Mouse (Mus musculus) induced T-regulatory cell, adult 2 months (primary cell): ENCODE results near the gene Oxa1l.
A peak's percentile ranks its signal among the peaks of the same experiment; 100 is the strongest.
"Not testable (repeated sequence)": the region's sequence is repeated elsewhere in the genome, so short reads cannot be mapped to it uniquely, and the experiment has no call there.

Experiments used
- DNase-seq: peaks from one replicate; pipeline ENCODE4 v3.0.0-alpha.2; 2012; ENCODE audit warnings: low read depth

The Oxa1l gene

GRCm38 (mm10) chr14:54360577-54361340 lies at the start of gene Oxa1l:
TSS of gene Oxa1l (plus strand) at chr14:54360834.
- DNase-seq, result peak; percentile 99

GRCm38 (mm10) chr14:54311763-54312162 lies 48.9 kb upstream of the Oxa1l start:
- no peak for DNase-seq

GRCm38 (mm10) chr14:54321556-54322376 lies 38.9 kb upstream of the Oxa1l start:
- DNase-seq, result no peak

- no peak for DNase-seq
Measured at GRCm38 (mm10) chr14:54324486-54324885, 36.1 kb upstream of the Oxa1l start.

- peak; percentile 36 for DNase-seq
Measured at GRCm38 (mm10) chr14:54328548-54328947, 32.1 kb upstream of the Oxa1l start.

DNA sequence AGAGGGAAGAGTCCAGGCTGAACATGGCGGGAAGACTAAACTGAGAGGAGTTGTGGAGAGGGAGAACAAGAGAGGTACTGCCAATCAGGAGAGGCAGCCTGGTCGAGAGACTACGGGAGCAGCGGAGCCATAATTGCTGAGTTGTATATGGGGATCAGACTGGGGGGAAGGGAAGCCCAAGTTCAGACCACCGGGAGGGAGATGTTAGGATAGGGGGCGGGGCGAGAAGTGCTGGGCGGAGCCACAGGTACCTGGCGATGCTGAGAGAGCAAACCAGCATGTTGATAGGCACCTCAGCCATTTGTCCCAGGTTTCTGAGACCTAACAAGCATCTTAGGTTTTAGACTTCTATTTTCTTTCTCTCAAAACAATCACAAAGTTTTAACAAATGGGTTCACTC lies 31.4 kb upstream of the Oxa1l start:
- DNase-seq, result no peak

DNA sequence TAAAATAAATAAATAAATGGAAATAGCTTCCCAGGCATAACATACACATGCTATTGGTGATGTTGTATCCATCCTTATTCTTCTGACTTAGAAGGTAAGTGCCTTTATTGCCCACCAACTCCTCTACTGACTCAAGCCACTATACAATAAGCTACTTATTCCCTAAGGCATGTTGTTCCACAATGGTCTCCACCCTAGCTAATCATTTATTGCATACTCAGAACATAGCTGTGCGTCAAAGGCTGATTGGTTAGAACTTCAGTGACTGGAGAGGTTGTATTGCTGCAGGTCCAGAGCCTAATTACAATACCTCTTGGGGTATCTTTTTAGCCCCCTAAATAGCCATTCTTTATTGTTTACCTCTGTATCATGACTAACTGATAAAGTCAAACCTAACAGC lies 29.5 kb upstream of the Oxa1l start:
- DNase-seq, result no peak

GRCm38 (mm10) chr14:54332176-54333074 lies 28.2 kb upstream of the Oxa1l start:
- no peak for DNase-seq

DNA sequence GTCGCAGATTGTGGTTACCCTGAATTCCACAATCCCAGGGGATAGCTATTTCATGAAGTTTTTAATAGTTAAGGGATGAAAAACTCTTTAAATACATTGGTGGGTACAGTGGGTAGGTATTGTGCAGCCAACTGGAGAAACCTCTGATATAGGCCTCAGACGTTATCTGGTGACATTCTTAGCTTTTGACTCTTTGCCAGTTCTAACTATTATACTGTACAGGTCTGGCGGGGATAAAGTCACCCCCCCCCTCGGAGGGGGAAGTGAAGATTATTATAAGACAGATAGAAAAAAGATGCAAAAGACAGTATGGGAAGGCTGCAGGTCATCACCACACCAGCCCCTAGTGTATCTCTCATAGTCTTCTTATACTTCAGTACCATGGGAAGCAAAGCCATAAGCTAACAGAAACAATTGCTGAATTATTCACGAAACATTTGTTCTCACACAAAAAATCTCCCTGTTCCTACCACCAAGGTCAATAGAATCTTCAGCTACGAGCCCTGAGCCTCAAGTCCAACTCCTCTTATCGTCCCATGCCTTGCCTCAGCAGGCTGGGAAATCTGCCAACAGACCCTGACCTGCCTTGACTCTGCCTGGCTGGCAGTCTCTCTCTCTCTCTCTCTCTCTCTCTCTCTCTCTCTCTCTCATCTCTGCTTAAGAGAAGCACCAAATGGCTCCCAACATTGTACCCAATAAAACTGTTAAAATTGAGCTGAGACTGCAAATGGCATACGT lies 27.0 kb upstream of the Oxa1l start:
- no peak for DNase-seq

GRCm38 (mm10) chr14:54340836-54341235 lies 19.8 kb upstream of the Oxa1l start:
- no peak for DNase-seq

DNA sequence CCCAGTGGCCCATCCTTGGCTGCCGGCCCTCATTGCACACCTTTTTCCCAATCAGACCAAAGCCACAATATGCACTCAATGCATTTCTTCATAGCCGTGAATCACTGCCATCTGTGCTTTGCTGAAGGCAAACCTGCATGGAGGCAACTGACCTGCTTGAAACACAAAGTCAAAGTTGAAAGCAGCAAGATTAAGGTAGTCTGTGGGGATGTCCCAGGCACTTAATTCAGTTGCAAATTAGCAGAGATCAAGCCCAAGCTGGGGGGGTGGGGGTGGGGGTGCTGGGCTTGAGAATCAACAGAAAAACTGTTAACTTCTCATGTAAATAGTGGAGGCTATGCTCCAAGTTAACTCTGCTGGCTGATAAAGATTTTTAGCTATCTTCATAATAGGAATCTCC lies 18.8 kb upstream of the Oxa1l start:
- not testable (repeated sequence) for DNase-seq

DNA sequence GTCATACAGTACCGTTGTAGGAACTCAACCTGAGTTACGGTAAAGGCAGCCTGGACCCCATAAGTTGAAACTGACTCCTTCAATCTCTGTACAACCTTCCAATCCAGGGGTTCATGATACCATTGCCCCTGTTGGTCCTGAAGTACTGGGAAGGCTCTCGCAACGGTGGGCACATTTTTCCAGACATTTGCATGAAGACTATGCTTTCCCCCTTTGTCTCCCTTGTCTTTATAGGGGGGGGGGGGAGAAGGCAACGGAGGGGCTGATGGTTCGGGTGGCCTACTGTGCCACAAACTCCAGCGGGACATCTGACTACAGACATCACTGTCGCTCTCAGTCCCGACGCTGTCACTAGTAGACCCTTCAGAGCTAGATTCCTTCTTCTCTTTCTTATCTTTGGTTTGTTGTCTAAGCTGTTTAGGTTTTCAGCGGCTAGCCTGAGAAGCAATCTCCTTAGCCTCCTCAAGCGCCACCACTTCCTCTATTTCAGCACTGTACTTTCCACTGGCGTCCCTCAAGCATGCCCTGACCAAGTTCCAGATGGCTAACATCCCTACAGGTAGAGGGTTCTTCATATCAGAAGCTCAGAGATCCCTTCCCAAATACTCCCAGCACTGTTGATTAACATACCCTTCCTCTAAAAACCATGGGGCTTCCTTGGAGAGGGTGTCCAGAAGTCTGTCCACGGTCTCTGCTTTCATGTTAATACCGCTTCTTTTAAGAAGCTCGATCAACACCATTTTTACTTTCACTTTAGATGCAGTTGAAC lies 9.7 kb upstream of the Oxa1l start:
- DNase-seq, result peak; percentile 74

- DNase-seq, result peak; percentile 39
Measured at GRCm38 (mm10) chr14:54352314-54352713, 8.3 kb upstream of the Oxa1l start.

DNA sequence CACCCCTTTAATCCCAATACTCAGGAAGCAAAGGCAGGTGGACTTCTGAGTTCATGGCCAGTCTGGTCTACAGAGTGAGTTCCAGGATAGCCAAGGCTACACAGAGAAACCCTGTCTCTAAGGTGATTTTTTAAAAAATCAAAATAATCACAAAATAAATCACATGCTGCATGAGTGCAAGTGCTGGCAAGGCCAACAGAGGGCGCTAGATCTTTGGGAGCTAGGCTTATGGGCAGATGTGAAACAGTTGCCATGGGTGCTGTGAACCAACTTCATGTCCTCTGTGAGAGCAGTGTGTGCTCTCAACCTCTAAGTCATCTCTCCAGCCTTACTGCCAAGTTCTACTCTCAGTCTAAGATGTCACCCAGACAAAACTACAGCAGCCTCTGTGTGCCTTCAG lies 6.2 kb upstream of the Oxa1l start:
- DNase-seq, result peak; percentile 40

DNA sequence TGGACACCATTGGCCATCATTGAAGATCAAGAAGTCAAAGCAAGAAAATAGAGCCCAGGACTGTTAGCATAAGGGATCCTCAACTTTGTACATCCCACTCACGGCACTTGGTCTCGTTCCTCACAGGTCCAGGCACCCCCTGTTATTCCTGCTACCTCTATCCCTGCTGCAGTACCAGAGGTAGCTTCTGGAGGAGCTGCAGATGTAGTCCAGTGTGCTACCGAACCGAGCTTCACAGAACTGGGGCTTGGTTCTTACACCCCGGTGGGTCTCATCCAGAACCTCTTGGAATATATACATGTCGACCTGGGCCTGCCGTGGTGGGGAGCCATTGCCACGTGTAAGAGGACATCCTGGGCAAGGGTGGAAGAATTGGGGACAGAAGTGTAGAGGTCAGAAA lies 2.5 kb downstream of the Oxa1l start:
- no peak for DNase-seq

GRCm38 (mm10) chr14:54365026-54365645 lies 4.5 kb downstream of the Oxa1l start:
- DNase-seq, result no peak

GRCm38 (mm10) chr14:54366581-54366980 lies 5.9 kb downstream of the Oxa1l start:
- no peak for DNase-seq

DNA sequence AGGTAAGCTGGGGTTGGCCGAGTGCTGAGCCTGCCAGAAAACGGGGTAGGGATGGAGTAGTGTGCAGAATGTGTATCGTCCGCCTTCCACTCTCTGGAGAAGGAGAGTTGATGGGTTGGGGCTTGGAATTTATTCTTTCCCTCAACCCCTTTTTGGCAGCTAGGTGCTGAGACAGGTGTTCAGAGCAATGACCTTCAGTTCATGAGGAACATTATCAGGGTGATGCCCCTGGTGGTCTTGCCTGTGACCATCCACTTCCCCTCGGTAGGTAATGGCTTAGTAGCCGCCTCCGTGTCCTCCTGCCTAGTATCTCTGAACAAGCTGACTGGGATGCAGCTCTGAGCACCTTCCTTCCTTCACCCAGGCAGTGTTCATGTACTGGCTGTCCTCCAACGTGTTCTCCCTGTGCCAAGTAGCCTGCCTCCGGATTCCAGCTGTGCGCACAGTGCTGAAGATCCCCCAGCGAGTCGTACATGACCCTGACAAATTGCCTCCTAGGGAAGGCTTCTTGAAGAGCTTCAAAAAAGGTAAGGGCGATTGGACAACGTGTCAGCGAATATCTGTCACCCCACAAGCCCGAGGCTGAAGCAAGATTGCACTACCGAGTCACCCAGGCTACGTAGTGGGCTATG lies 6.9 kb downstream of the Oxa1l start:
- no peak for DNase-seq

- DNase-seq, result peak; percentile 31
Measured at GRCm38 (mm10) chr14:54369372-54369771, 8.7 kb downstream of the Oxa1l start.

GRCm38 (mm10) chr14:54370595-54370994 lies 10.0 kb downstream of the Oxa1l start:
- no peak for DNase-seq
